Mouse (Mus musculus) gastrocnemius, postnatal 25 days (tissue): ENCODE measurements at regions not wholly inside any gene's neighbourhood (a gene's known extent, or its start where the extent isn't known, plus 50 kb on each side); places are given as distances from the start of the nearest gene placed in this dataset.
"Not testable (repeated sequence)": the region's sequence is repeated elsewhere in the genome, so short reads cannot be mapped to it uniquely, and the experiment has no call there.

Experiments
- DNase-seq: peaks from one replicate; pipeline ENCODE4 v3.0.0; 2022

- no peak for DNase-seq
These were observed 451.3 kb upstream of the Ube2e3 start for GRCm38 (mm10) chr2:78416574-78417109.

- DNase-seq: no peak
These were observed 454.9 kb upstream of the Ube2e3 start for GRCm38 (mm10) chr2:78412985-78413384.

DNA sequence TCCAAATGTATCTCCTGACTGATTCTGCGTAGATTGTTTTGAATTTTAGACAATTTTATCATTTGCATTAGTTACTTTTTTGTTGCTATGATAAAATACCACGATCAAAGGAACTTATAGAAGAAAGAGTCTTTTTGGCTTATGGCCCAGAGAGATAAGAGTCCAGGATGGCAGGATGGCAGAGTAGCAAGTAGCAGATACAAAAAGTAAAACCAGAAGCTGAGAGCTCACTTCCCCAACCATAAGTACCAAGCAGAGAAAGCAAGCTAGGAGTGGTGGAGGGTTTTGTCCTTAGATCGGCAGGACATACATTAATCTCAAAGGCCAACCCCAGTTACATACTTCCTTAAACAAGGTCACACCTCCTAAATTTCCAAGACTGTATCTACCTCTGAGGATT lies 457.7 kb upstream of the Cwc22 start:
- no peak for DNase-seq

DNA sequence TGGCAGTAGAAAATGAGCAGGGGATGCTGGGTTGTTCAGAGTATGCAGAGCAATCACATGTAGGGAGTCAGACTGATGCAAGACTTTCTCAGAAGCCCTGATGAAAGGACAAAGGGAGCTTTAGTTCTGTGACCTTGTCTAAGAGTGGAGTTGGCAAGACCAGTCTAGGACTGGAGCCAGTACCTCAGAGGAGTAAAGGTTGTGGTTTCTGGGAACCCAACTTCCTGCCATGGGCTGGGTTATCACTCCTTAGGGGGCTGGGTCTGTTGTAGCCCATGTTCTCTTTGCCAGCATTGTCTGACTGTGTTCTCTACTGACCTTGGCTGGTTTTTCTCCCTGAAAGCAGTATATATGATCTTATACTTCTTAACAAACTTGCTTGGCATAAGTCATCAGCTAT lies 453.1 kb upstream of the Cwc22 start:
- no peak for DNase-seq

DNA sequence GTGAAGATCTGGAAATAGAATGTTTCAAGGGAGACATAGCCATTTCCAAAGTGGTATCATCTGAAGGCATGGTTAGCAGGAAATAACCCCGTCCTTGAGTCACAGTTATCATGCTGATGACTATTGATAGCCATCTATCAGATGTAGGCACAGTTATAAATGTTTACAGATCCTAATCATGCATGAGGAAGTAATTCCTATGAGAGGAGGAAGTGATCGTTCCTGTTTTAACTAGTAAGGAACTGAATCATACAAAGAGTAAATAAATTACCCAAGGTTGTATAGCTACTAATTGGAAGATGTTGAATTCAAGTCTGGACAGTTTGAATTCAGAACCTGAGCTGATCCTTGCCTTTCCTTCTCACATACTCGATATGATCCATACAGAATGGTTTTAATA lies 450.7 kb upstream of the Cwc22 start:
- DNase-seq: no peak

- no peak for DNase-seq
These were observed 446.9 kb upstream of the Cwc22 start for GRCm38 (mm10) chr2:78393090-78393489.

GRCm38 (mm10) chr2:78392425-78392824 lies 446.2 kb upstream of the Cwc22 start:
- DNase-seq: no peak

DNA sequence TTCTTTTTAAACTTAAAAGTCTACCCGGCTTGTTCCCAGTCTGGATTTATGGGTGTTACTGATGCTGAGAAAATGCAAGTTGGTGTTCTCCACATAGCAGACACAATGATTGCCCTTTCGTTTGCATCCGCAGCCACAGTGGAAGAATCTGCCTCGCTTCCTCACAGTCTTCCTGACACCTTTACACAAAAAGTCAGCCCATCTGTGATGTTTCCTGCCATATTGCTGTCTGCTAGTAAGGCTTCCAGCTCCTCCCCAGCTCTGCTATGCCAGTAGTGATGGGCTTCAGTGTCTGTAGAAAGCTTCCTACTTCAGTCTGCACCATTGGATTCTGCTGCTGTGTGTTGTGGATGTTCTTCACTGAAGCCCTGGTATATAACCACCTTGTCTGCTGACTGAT lies 441.8 kb upstream of the Cwc22 start:
- no peak for DNase-seq

DNA sequence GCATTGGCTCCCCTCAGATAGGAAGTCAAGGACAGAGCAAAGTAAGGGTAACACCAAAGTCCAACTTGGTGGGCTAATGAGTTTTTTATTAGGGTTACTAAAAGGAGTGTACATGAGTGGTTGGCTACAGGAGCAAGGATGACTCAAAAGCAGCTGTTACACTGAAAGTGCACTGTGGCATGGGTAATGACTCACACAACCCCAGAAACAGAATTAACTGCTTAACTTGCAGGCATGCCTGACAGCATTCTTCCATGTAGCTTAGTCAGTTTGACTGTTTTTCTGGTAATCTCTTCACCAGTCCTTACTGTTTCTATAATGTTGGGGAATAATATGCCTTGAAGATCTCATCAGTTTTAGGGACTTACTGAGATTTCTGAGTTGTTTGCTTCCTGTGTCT lies 435.1 kb upstream of the Cwc22 start:
- no peak for DNase-seq

DNA sequence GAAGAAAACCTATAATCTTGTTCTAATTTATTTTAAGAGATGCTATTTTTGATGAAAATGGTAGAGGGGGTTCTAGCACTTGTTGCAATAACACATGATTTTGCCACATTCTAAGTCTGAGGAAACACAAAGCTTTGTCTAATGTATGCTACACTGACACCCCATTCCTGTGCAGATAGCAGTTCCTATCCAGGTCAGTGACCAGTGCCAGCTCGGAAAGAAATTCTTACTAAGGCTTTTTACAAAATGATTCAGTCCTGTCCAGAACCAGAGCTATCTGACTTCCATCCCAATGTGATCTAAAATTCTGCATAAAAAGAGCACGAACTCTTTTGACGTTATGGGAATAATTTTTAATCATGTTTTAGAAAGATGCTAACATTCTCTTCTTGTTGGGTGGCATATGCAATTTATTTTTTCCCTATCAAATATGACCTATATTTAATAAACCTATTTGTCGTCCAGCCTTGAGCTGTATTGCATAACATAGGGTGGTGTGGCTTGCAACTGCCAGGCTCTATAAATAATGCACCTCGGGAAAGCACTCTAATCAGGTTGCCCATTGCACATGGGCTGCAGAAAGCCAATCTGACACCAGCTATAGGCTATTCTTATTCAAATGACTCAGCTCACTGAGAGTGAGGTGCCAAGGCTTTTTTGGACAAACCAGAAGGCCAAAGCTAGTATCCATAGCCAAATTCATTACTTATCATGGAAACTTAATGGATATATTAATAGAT lies 385.7 kb upstream of the Cwc22 start:
- no peak for DNase-seq

GRCm38 (mm10) chr2:78326091-78326490 lies 379.9 kb upstream of the Cwc22 start:
- no peak for DNase-seq

DNA sequence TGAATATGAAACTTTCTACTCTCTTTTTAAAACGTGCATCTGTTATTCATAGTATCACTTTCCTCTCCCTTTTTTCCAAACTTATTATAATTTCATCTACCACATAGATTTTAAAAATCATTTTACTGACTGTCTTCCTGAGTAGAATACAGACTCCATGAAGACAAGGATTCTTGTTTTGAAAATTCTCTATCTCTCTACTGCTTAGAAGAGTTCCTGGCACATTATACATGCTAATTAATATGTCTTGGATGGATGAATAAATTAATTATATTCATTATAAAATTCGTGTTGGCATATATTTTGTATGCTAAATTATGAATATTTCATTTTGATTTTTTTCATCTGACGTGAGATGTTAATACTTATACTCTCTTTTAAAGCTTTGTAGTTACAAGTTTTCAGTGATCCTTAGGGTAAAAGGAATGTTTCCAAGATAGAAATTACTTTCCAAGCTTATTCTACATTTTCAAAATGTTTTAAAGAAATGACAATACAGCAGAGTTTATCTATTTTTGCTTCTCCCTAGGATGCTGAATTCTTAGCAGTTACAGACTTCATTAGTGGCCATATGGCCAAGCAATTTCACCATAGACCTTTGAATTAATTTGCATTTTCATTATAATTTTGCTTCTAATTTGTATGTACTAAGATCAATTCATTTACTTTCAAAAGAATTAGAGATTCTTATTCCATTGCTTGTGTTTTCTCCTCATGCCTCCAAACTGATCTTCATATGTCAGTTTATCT lies 376.2 kb upstream of the Cwc22 start:
- DNase-seq: no peak

- DNase-seq: no peak
These were observed 365.8 kb upstream of the Cwc22 start for GRCm38 (mm10) chr2:78311766-78312491.

GRCm38 (mm10) chr2:78309361-78309760 lies 363.2 kb upstream of the Cwc22 start:
- no peak for DNase-seq

DNA sequence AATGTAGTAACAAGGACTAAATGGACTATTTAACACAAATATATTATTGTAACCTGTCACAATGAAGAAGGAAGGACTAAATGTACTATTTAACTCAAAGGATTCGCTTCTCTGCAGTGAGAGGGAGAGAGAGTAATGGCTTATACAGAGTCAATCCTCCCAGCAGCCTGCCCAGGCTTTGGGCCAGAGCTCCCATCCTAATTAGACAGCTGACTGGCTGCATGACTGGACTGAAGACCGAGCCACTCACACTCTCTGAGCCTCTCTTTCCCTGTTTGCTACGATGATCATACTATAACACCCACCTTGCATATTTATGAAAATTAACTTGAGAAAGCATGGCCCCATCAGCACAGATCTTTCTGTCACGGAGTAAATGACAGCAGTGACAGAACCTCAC lies 360.7 kb upstream of the Cwc22 start:
- DNase-seq: no peak

DNA sequence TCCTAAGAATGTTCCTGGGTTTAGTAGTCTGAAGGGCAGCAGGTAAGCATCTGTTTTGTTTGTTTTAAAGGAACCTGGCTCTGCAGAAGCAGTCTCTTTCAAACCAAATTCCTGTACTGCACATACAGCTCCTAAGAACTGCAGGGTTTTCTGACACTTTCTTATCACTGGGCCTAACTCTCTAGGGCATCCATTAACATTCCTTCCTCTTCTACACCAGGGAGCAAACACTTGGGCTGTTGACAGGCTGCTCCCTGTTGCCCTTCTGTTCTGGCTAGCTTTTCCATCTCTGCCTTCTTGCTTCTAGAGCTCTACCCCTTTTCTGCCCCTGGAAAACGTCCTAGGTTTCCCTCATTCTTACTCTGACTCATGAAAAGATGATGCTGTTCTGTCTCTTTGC lies 345.5 kb upstream of the Cwc22 start:
- no peak for DNase-seq

DNA sequence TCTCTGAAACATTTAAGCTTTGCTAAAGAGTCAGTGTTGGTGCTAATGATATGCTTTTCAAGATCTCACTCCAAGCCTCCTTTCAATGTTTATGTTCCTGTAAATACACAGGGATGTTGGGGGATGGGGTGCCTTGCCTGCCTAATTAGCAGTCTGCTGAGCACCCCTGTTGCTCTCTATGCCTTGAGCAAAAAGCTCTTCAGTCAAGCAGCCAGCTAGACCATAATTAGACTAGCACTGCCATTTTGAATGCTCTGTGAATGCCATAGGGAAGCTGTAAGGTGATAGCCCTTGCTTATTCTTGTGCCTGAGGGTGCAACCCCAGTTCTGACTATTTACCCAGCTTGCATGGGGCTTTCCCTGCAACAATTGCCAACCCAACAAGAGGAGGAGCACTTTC lies 338.6 kb upstream of the Cwc22 start:
- no peak for DNase-seq

DNA sequence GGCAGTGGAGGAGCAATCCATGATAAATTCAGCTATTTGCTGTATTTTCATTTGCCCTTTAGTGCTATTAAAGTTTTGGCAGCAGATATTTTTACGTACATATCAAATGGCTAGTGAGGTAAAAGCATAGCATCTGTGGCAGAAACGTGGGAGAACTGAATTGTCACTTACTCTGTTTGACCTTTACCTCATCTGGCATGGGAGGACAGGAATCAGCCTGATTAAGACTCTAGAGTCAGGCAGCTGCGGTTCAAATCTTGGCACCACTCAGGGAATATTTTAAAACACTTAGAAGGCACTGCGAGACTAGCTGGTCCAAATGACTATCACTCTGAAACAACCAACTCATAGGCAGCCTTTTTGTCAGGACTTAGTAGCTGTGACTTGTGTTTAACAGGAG lies 337.4 kb upstream of the Cwc22 start:
- no peak for DNase-seq

DNA sequence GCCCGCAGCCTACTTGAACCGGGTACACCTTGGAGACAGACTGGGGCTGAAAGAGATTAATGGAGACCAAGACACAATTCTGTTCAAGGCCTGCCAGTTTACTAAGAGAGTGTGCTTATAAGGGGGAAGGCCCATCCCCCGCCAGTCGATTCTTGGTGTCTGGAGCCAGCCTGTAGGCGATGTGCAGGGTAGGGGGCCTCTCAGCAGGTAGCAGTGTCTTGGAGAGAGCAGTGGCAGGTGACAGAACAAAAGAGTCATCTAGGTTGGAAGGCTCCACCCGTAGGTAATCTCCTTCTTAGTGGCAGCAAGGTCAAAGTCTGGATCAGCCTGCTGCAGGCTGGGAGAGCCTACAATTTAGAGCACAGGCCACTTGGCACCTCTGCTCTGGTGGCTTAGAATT lies 335.7 kb upstream of the Cwc22 start:
- not testable (repeated sequence) for DNase-seq

GRCm38 (mm10) chr2:78280219-78280915 lies 334.2 kb upstream of the Cwc22 start:
- no peak for DNase-seq

DNA sequence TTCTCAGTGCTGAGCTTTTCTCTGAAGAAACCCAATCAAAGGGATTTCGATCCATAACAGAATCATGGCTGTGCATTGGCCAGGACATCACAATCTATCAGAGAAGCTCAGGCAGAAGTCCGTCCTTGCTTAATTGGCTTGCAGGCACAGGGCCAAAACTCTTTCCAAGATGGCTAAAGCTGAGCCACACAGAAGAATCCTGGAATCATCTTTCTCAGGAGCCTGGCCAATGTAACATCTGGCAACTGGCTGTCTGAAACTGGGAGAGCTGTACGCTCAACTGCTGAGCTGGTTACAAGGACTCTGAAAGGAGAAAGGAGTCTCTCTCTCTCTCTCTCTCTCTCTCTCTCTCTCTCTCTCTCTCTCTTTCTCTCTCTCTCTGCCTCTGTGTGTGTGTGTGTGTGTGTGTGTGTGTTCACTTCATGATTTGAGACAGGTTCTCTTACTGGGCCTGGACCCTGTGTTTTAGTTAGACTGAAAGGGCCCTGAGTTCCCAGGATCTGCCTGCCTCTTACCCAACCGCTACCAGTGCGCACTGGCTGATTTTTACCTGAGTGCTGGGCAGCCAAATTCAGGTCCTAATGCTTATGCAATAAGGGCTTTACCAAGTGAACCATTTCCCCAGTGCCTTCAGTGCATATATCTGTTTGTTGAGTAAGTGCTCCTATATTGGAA lies 333.3 kb upstream of the Cwc22 start:
- DNase-seq: peak; percentile 70

DNA sequence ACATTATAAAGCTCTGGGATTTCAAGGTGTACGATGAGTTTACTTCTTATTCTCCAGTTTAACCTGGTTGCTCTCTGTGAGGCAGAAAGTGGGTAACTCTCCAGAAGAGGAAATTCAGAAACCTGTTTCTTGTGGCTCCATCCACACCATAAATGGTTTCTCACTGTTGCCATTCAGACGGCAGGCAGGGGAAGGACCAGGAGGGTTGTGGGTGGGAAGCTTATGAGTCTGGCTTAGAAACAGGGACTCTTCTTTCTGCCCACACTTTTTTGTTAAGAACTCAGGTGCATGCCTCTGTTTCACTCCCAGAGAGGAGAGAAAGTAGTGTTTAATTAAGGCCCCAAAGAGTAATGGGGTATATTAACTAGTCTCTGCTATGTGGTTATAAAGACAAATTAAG lies 332.5 kb upstream of the Cwc22 start:
- no peak for DNase-seq
